Mouse (Mus musculus): ENCODE measurements at regions not wholly inside any gene's neighbourhood (a gene's known extent, or its start where the extent isn't known, plus 50 kb on each side); places are given as distances from the start of the nearest gene placed in this dataset.
"Not testable (repeated sequence)": the region's sequence is repeated elsewhere in the genome, so short reads cannot be mapped to it uniquely, and the experiment has no call there.

DNA sequence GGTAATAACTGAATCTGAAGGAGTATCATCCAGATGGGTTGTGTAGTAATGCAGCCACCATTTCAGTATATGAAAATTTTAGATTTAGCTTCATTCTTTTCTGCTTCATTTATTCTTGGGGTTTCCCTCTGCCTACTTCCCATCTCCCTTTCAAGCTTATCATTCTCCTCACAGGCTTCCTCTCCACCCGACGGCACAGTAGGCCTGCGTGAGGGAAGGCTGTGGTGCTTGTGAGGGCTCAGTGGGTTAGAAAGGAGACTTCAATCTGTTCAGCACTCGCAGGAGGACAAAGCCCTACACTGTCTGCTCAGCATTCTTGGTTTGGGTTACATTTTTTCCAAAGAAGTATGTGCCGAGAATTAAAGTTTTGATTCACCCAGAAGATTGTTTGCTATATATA lies 804.2 kb upstream of the Olfr1507 start:
- not testable (repeated sequence) for H3K27ac ChIP-seq; H3K4me2 ChIP-seq (ENCODE audit: low read length); H3K27me3 ChIP-seq (ENCODE audit: insufficient read depth, low read length); H3K4me1 ChIP-seq (replicated peaks; ENCODE audit: insufficient read depth, low read length); DNase-seq (ENCODE audit: low spot score); H3K4me3 ChIP-seq (replicated peaks; ENCODE audit: low read depth, low read length); H3K9ac ChIP-seq (ENCODE audit: low read depth, low read length); ATAC-seq (replicated peaks; ENCODE audit: low FRiP score, low read depth); H3K36me3 ChIP-seq (ENCODE audit: insufficient read depth, low read length); H3K9me3 ChIP-seq (replicated peaks; ENCODE audit: low read length)
- no CpG with 5 or more reads among the region's 5 CpGs for WGBS

DNA sequence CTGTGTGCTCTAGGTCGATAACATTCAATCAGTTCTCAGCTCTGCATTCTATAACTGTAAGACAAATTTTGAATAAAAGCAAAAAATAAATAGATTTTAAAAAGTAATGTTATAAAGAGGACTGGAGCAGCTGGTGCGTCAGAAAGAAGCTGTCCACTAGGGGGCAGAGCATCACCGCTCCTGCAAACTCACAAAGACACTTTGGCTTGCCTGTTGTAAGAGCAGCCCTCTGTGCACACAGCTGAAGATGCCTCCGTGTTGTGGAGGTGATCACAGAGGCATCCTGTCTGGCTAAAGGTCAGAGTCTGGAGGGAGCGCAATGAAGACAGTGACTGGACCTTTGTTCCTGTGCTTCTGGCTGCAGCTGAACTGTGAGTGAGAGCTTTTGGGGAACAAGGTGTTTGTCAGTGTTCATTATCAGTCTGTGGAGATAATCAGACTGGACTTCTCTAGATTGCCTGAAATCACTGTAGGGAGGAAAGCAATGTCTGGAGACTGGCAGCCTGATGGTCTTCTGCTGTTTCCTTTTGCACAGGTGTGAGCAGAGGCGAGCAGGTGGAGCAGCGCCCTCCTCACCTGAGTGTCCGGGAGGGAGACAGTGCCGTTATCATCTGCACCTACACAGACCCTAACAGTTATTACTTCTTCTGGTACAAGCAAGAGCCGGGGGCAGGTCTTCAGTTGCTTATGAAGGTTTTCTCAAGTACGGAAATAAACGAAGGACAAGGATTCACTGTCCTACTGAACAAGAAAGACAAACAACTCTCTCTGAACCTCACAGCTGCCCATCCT lies 788.0 kb upstream of the Olfr1507 start:
- not testable (repeated sequence) for H3K4me3 ChIP-seq (replicated peaks; ENCODE audit: low read depth, low read length); H3K36me3 ChIP-seq (ENCODE audit: insufficient read depth, low read length); H3K9ac ChIP-seq (ENCODE audit: low read depth, low read length); H3K4me1 ChIP-seq (replicated peaks; ENCODE audit: insufficient read depth, low read length); H3K27ac ChIP-seq; H3K9me3 ChIP-seq (replicated peaks; ENCODE audit: low read length); H3K27me3 ChIP-seq (ENCODE audit: insufficient read depth, low read length); H3K4me2 ChIP-seq (ENCODE audit: low read length); DNase-seq (ENCODE audit: low spot score)
- WGBS = no CpG with 5 or more reads among the region's 12 CpGs
- ATAC-seq (replicated peaks; ENCODE audit: low FRiP score, low read depth) = peak; percentile 33; the same call in 1 of the 2 replicates

DNA sequence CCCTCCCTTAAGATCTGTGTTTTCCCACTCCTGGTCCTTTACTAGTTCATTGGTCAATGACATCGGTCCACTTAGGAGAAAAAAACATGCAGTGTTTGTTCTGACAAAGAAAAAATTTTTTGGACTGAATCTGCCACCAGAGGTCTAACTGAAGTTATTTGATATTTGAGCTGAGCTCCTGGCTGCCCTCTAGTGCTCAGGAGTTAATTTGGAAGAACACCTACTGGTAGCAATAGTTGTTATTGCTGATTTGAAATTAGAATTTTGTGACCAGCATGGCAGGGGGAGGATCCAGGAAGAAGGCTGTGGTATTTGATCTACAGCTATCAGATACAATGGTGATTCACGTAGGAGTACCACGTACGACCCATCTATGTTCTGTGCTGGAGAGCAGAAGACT lies 777.7 kb upstream of the Olfr1507 start:
- H3K4me2 ChIP-seq (ENCODE audit: low read length); H3K27me3 ChIP-seq (ENCODE audit: insufficient read depth, low read length); ATAC-seq (replicated peaks; ENCODE audit: low FRiP score, low read depth): not testable (repeated sequence)

DNA sequence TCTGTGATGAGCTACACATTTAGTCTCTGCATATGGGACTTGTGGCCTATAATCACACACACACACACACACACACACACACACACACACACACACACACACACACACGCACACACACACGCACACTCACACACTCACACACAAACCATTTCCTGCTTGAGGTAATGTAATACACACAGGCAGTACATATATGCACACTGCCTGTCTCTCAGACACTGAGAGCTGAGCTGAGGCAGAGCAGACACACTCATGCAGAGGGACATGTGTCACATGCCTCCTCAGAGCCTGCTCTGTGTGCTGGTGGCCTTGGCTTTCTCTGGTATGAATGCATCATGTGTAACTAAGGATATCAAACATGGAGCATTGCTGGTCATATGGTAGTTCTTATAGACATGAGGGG lies 772.1 kb upstream of the Olfr1507 start:
- not testable (repeated sequence) for H3K4me3 ChIP-seq (replicated peaks; ENCODE audit: low read depth, low read length); H3K4me1 ChIP-seq (replicated peaks; ENCODE audit: insufficient read depth, low read length); H3K27me3 ChIP-seq (ENCODE audit: insufficient read depth, low read length); H3K36me3 ChIP-seq (ENCODE audit: insufficient read depth, low read length); H3K27ac ChIP-seq; DNase-seq (ENCODE audit: low spot score); H3K4me2 ChIP-seq (ENCODE audit: low read length); H3K9ac ChIP-seq (ENCODE audit: low read depth, low read length); ATAC-seq (replicated peaks; ENCODE audit: low FRiP score, low read depth); H3K9me3 ChIP-seq (replicated peaks; ENCODE audit: low read length)
- WGBS = no CpG with 5 or more reads among the region's 2 CpGs

More for the DNA sequence above, 777.7 kb upstream of the Olfr1507 start:
- not testable (repeated sequence) for H3K36me3 ChIP-seq (ENCODE audit: insufficient read depth, low read length); H3K4me1 ChIP-seq (replicated peaks; ENCODE audit: insufficient read depth, low read length); H3K9me3 ChIP-seq (replicated peaks; ENCODE audit: low read length); H3K27ac ChIP-seq; DNase-seq (ENCODE audit: low spot score); H3K4me3 ChIP-seq (replicated peaks; ENCODE audit: low read depth, low read length); H3K9ac ChIP-seq (ENCODE audit: low read depth, low read length)
- 91% methylated on average over 3 of the region's 4 CpGs for WGBS

DNA sequence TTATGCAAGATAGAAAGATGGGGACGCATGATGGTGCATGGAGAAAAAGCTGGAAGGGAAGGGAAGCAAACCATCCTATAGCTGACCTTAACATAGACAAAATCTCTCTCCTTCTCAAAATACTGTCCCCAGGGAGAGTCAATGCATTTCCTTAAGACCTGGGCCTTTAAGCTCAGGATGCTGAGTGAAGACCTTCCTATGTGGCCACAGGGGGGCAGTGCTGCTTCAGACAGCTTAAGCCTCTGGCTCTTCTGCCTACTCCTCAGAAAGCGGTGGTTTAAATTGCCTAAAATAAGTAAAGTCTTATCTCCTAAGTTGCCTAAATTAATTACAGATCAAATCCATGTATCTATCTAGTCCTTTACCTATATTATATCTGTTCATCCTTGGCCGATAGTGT lies 760.4 kb upstream of the Olfr1507 start:
- not testable (repeated sequence) for H3K9ac ChIP-seq (ENCODE audit: low read depth, low read length); H3K36me3 ChIP-seq (ENCODE audit: insufficient read depth, low read length); H3K4me1 ChIP-seq (replicated peaks; ENCODE audit: insufficient read depth, low read length); H3K27me3 ChIP-seq (ENCODE audit: insufficient read depth, low read length); H3K9me3 ChIP-seq (replicated peaks; ENCODE audit: low read length); H3K4me3 ChIP-seq (replicated peaks; ENCODE audit: low read depth, low read length); DNase-seq (ENCODE audit: low spot score); H3K27ac ChIP-seq; ATAC-seq (replicated peaks; ENCODE audit: low FRiP score, low read depth); H3K4me2 ChIP-seq (ENCODE audit: low read length)
- no CpG with 5 or more reads among the region's 3 CpGs for WGBS

DNA sequence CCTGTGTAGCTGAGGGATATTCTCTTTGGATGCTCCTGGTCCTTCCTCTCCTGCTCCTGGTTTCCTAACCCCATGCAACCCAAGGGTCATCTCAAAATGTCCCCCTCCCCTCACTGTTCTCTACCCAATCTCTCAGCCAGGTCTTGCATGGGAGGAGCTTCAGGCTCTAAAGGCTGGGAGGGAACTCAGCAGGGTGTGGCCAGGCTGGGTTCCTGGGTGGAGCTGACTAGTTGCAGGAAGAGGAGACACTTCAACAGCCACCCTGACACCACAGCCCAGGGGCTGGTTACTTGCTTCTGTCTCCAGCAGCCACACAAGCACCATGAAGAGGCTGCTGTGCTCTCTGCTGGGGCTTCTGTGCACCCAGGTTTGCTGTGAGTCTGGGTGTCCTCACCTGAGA lies 757.9 kb upstream of the Olfr1507 start:
- not testable (repeated sequence) for ATAC-seq (replicated peaks; ENCODE audit: low FRiP score, low read depth); H3K4me1 ChIP-seq (replicated peaks; ENCODE audit: insufficient read depth, low read length)

DNA sequence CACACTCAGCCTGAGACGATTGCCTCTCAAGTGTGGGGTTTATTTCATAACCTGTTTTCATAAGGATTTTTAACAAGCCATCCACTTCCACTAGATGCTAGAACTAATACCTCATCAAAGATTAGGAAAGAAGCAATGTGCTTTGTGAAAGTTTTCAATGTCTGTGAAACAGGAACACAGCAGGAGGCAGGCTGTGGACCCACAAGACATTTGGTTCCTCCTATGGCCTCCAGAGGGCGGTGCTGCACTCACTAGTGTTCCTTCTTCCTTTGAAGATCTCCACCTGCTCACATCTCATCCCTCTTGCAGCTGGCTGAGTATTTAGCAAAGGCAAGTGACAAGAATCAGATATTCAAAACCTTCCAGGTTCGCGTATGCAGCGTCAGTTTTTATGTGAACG lies 735.6 kb upstream of the Olfr1507 start:
- ATAC-seq (replicated peaks; ENCODE audit: low FRiP score, low read depth); DNase-seq (ENCODE audit: low spot score); H3K4me3 ChIP-seq (replicated peaks; ENCODE audit: low read depth, low read length): not testable (repeated sequence)

More for the DNA sequence above, 757.9 kb upstream of the Olfr1507 start:
- H3K9ac ChIP-seq (ENCODE audit: low read depth, low read length); H3K4me2 ChIP-seq (ENCODE audit: low read length); H3K9me3 ChIP-seq (replicated peaks; ENCODE audit: low read length); H3K27ac ChIP-seq; DNase-seq (ENCODE audit: low spot score); H3K27me3 ChIP-seq (ENCODE audit: insufficient read depth, low read length); H3K4me3 ChIP-seq (replicated peaks; ENCODE audit: low read depth, low read length); H3K36me3 ChIP-seq (ENCODE audit: insufficient read depth, low read length): not testable (repeated sequence)

DNA sequence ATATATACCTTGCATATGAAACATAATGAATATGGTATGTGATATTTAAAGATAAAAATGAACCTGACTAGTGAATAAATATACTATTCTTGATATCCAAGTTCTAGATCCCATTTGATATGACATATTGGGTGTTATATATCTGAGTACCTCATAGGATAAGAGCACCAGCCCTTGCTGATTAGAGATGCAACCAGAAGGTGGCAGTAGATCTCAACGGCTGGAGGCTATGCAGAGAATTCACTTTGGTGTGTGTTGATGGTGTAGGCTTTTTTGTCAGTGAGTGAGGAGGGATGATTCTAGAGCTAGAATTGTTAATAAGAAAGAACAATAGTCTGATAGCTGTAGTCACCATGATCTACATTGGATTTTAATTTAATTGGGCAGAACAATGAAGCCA lies 729.2 kb upstream of the Olfr1507 start:
- H3K27me3 ChIP-seq (ENCODE audit: insufficient read depth, low read length); DNase-seq (ENCODE audit: low spot score); H3K9me3 ChIP-seq (replicated peaks; ENCODE audit: low read length); H3K36me3 ChIP-seq (ENCODE audit: insufficient read depth, low read length); H3K4me1 ChIP-seq (replicated peaks; ENCODE audit: insufficient read depth, low read length); H3K27ac ChIP-seq; H3K4me3 ChIP-seq (replicated peaks; ENCODE audit: low read depth, low read length); ATAC-seq (replicated peaks; ENCODE audit: low FRiP score, low read depth); H3K9ac ChIP-seq (ENCODE audit: low read depth, low read length); H3K4me2 ChIP-seq (ENCODE audit: low read length): not testable (repeated sequence)
- WGBS = no CpG with 5 or more reads among the region's 1 CpGs

More for the DNA sequence above, 735.6 kb upstream of the Olfr1507 start:
- H3K9me3 ChIP-seq (replicated peaks; ENCODE audit: low read length); H3K4me1 ChIP-seq (replicated peaks; ENCODE audit: insufficient read depth, low read length); H3K27me3 ChIP-seq (ENCODE audit: insufficient read depth, low read length); H3K9ac ChIP-seq (ENCODE audit: low read depth, low read length); H3K4me2 ChIP-seq (ENCODE audit: low read length); H3K36me3 ChIP-seq (ENCODE audit: insufficient read depth, low read length); H3K27ac ChIP-seq: not testable (repeated sequence)
- WGBS = no CpG with 5 or more reads among the region's 6 CpGs

DNA sequence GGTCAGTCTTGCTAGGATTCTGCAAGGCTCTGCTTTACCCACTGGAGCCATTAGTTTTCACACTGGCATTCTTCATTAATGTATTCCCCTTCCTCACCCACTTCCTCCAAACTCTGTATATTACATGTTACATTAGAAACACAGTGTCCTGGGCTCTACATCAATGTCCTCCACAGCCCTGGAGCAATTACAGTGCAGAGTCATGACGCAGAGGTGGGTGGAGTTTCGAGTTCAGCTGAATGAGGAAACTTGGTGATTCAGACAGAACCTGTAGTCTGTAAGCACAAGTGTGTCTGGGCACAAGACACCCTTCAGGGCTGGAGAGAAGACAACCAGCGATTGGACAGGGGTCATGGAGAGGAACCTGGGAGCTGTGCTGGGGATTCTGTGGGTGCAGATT lies 715.0 kb upstream of the Olfr1507 start:
- not testable (repeated sequence) for ATAC-seq (replicated peaks; ENCODE audit: low FRiP score, low read depth)
- WGBS = no CpG with 5 or more reads among the region's 3 CpGs

DNA sequence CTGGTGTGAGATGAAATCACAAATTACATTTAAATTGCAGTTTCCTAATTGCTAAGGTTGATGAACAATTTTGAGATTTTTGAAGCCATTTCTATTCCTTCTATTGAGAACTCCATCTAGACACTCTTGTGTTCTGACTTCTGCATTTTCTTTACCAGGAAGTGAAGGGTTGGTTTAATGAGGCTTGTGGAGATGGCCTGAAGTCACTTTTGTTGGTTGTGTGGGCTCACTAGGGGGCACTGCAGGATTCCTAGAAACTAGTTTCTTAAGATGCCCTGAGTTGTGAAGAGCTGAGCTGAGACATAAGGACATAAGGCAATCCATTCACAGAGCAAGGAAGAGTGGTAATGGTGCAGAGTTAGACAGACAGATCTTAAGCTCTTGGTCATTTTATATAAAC lies 713.7 kb upstream of the Olfr1507 start:
- not testable (repeated sequence) for ATAC-seq (replicated peaks; ENCODE audit: low FRiP score, low read depth); H3K9ac ChIP-seq (ENCODE audit: low read depth, low read length); H3K4me2 ChIP-seq (ENCODE audit: low read length); H3K27ac ChIP-seq; H3K27me3 ChIP-seq (ENCODE audit: insufficient read depth, low read length); DNase-seq (ENCODE audit: low spot score); H3K4me3 ChIP-seq (replicated peaks; ENCODE audit: low read depth, low read length); H3K4me1 ChIP-seq (replicated peaks; ENCODE audit: insufficient read depth, low read length); H3K9me3 ChIP-seq (replicated peaks; ENCODE audit: low read length); H3K36me3 ChIP-seq (ENCODE audit: insufficient read depth, low read length)

More for the DNA sequence above, 715.0 kb upstream of the Olfr1507 start:
- not testable (repeated sequence) for H3K27ac ChIP-seq; H3K4me3 ChIP-seq (replicated peaks; ENCODE audit: low read depth, low read length); H3K4me2 ChIP-seq (ENCODE audit: low read length); H3K9me3 ChIP-seq (replicated peaks; ENCODE audit: low read length); H3K36me3 ChIP-seq (ENCODE audit: insufficient read depth, low read length); H3K9ac ChIP-seq (ENCODE audit: low read depth, low read length); DNase-seq (ENCODE audit: low spot score); H3K4me1 ChIP-seq (replicated peaks; ENCODE audit: insufficient read depth, low read length); H3K27me3 ChIP-seq (ENCODE audit: insufficient read depth, low read length)

Measured in kidney, postnatal 0 days (tissue).